Mouse (Mus musculus): Measurements from ENCODE around the gene Tmem185b.

DNA sequence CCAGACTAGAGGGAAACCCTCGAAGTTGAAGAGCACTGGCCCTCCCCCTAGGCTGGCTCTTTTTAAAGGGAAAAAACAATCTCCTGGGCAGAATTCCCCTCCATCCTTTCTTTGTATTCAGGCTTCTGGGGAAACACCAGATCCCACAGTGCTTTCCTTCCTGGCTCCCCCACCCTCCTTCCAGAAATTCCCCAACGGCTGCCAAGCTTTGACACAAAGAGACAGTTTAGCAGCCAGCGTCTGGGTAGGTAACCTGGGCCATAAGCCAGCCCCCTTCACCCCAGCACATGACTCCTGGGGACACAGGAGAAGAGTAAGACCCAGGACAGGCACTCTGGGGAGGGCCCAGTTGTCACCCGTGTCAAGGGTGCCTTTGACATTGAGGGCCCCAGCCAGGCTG is 17.4 kb upstream of the Tmem185b start:
- TF ChIP-seq CTCF (IDR thresholded peaks at IDR 0.05; ENCODE audit: control insufficient read depth, insufficient read depth, low read length): no peak
- no peak for TF ChIP-seq POLR2A (IDR thresholded peaks at IDR 0.05; ENCODE audit: borderline replicate concordance, control insufficient read depth, low read depth, low read length)
